Mouse (Mus musculus) forebrain, embryonic 10.5 days (tissue): ENCODE measurements around the gene Lasp1. TPM values are rescaled to one million over a fixed set of nuclear protein-coding genes. Genes with fewer than 3 reads are reported as not detected.

Source experiments
- DNase-seq: peaks from one replicate; pipeline ENCODE4 v3.0.0-alpha.2; 2017; ENCODE audit warnings: low spot score; ENCODE audit errors: extremely low spot score
- H3K27ac ChIP-seq: fragments of 300-500 bp; sonication (generic); 2 replicates; pipeline ENCODE4 v1.5.1; 2016; ENCODE audit warnings: mild to moderate bottlenecking
- H3K27me3 ChIP-seq: fragments of 300-500 bp; sonication (generic); 2 replicates; pipeline ENCODE4 v1.6.1; 2016; ENCODE audit warnings: mild to moderate bottlenecking; ENCODE audit not compliant: poor library complexity, severe bottlenecking
- H3K36me3 ChIP-seq: fragments of 300-500 bp; sonication (generic); replicated peaks from 2 replicates; pipeline ENCODE4 v1.6.1; 2016; ENCODE audit warnings: mild to moderate bottlenecking, moderate library complexity
- H3K4me1 ChIP-seq: fragments of 300-500 bp; sonication (generic); 2 replicates; pipeline ENCODE4 v1.6.1; 2016
- H3K4me3 ChIP-seq: fragments of 300-500 bp; sonication (generic); 2 replicates; pipeline ENCODE4 v1.5.1; 2016; ENCODE audit warnings: mild to moderate bottlenecking, moderate library complexity
- H3K9me3 ChIP-seq: fragments of 300-500 bp; sonication (generic); 2 replicates; pipeline ENCODE4 v1.6.1; 2016; ENCODE audit warnings: mild to moderate bottlenecking, moderate library complexity
- WGBS: fragments of 180-500 bp; shearing (Covaris S2); methylation state at CpG from one replicate; pipeline ENCODE4 v1.1.7; 2016; 5-methylcytosine and 5-hydroxymethylcytosine counted together
- polyA plus RNA-seq: library from polyadenylated mRNA; unstranded; fragments of >200 nt; fragmentation: Nextera tagmentation; extraction: Ambion mirVana; gene quantifications from 2 replicates; pipeline ENCODE4 v1.2.1, GENCODE M21; 2016

Lasp1 gene
- polyA plus RNA-seq, 1 experiment from 2014 or later: 85.5 TPM

GRCm38 (mm10) chr11:97807626-97808025, 8.8 kb downstream of the Lasp1 start:
- no peak for DNase-seq
- Histone ChIP-seq H3K9me3 (no peaks in the 10 kb centered on the region), H3K4me3 (peak overlapping the region; percentile 13; the same call in 1 of the 2 replicates)

GRCm38 (mm10) chr11:97808093-97808492, 9.3 kb downstream of the Lasp1 start:
- H3K27ac ChIP-seq: peak overlapping the region; percentile 79
- H3K27me3 ChIP-seq: no peaks in the 10 kb centered on the region
- no peaks in the 10 kb centered on the region for H3K9me3 ChIP-seq
- WGBS: 65% methylated on average over 2 of the region's 2 CpGs
- no peak for DNase-seq
- peaks cover 94% of the 10 kb centered on the region for H3K4me1 ChIP-seq
- peak overlapping the region; percentile 13 for H3K4me3 ChIP-seq
- H3K36me3 ChIP-seq: peaks cover 40% of the 10 kb centered on the region

More at GRCm38 (mm10) chr11:97807626-97808025, 8.8 kb downstream of the Lasp1 start:
- Histone ChIP-seq H3K4me1 (peaks cover 91% of the 10 kb centered on the region), H3K27ac (peak overlapping the region; percentile 79), H3K36me3 (peaks cover 39% of the 10 kb centered on the region), H3K27me3 (no peaks in the 10 kb centered on the region)
- 47% methylated on average over 6 of the region's 6 CpGs for WGBS

GRCm38 (mm10) chr11:97808621-97809234, 9.9 kb downstream of the Lasp1 start:
- no peak for DNase-seq

GRCm38 (mm10) chr11:97809235-97810121, 10.7 kb downstream of the Lasp1 start:
- Histone ChIP-seq H3K36me3 (peaks cover 51% of the 10 kb centered on the region), H3K27ac (peak overlapping the region; percentile 79), H3K4me3 (no peak overlapping the region), H3K27me3 (no peaks in the 10 kb centered on the region), H3K4me1 (peaks cover 98% of the 10 kb centered on the region), H3K9me3 (no peaks in the 10 kb centered on the region)
- 75% methylated on average over 7 of the region's 7 CpGs for WGBS
- no peak for DNase-seq

More at GRCm38 (mm10) chr11:97808621-97809234, 9.9 kb downstream of the Lasp1 start:
- Histone ChIP-seq H3K36me3 (peaks cover 44% of the 10 kb centered on the region), H3K4me1 (peaks cover 98% of the 10 kb centered on the region), H3K27ac (peak overlapping the region; percentile 79), H3K27me3 (no peaks in the 10 kb centered on the region), H3K4me3 (peak overlapping the region; percentile 13; the same call in 1 of the 2 replicates), H3K9me3 (no peaks in the 10 kb centered on the region)
- WGBS: 36% methylated on average over 5 of the region's 5 CpGs

GRCm38 (mm10) chr11:97810356-97810755, 11.6 kb downstream of the Lasp1 start:
- H3K36me3 ChIP-seq: peaks cover 59% of the 10 kb centered on the region
- no peaks in the 10 kb centered on the region for H3K9me3 ChIP-seq
- DNase-seq: no peak
- H3K27me3 ChIP-seq: no peaks in the 10 kb centered on the region
- H3K27ac ChIP-seq: peak overlapping the region; percentile 88; the same call in 1 of the 2 replicates
- 65% methylated on average over 7 of the region's 7 CpGs for WGBS
- no peak overlapping the region for H3K4me3 ChIP-seq
- peaks cover 98% of the 10 kb centered on the region for H3K4me1 ChIP-seq

GRCm38 (mm10) chr11:97810970-97811369, 12.2 kb downstream of the Lasp1 start:
- WGBS: 6% methylated on average over 3 of the region's 3 CpGs
- DNase-seq: no peak
- Histone ChIP-seq H3K4me1 (peaks cover 98% of the 10 kb centered on the region), H3K9me3 (no peaks in the 10 kb centered on the region), H3K27ac (peak overlapping the region; percentile 88), H3K36me3 (peaks cover 65% of the 10 kb centered on the region), H3K4me3 (no peak overlapping the region), H3K27me3 (no peaks in the 10 kb centered on the region)

GRCm38 (mm10) chr11:97811569-97812362, 13.0 kb downstream of the Lasp1 start:
- DNase-seq: no peak
- Histone ChIP-seq H3K4me3 (peak overlapping the region; percentile 41), H3K4me1 (peaks cover 98% of the 10 kb centered on the region), H3K9me3 (no peaks in the 10 kb centered on the region), H3K36me3 (peaks cover 66% of the 10 kb centered on the region), H3K27ac (peak overlapping the region; percentile 88), H3K27me3 (no peaks in the 10 kb centered on the region)
- WGBS: 27% methylated on average over 13 of the region's 13 CpGs

- peak overlapping the region; percentile 88 for H3K27ac ChIP-seq
- peak overlapping the region; percentile 41 for H3K4me3 ChIP-seq
- H3K36me3 ChIP-seq: peaks cover 66% of the 10 kb centered on the region
- peak; percentile 69 for DNase-seq
- H3K9me3 ChIP-seq: no peaks in the 10 kb centered on the region
- 21% methylated on average over 3 of the region's 3 CpGs for WGBS
- peaks cover 100% of the 10 kb centered on the region for H3K4me1 ChIP-seq
- no peaks in the 10 kb centered on the region for H3K27me3 ChIP-seq
These were observed 13.7 kb downstream of the Lasp1 start for GRCm38 (mm10) chr11:97812491-97812921.

- Histone ChIP-seq H3K9me3 (no peaks in the 10 kb centered on the region), H3K27me3 (no peaks in the 10 kb centered on the region), H3K4me3 (peak overlapping the region; percentile 41), H3K36me3 (peaks cover 66% of the 10 kb centered on the region), H3K27ac (peak overlapping the region; percentile 88), H3K4me1 (peaks cover 100% of the 10 kb centered on the region)
- WGBS: 55% methylated on average over 7 of the region's 7 CpGs
- DNase-seq: no peak
These were observed 14.3 kb downstream of the Lasp1 start for GRCm38 (mm10) chr11:97813085-97813484.

- Histone ChIP-seq H3K4me1 (peaks cover 100% of the 10 kb centered on the region), H3K36me3 (peaks cover 59% of the 10 kb centered on the region), H3K27me3 (no peaks in the 10 kb centered on the region), H3K4me3 (no peak overlapping the region), H3K9me3 (no peaks in the 10 kb centered on the region), H3K27ac (peak overlapping the region; percentile 88)
- no peak for DNase-seq
- 85% methylated on average over 17 of the region's 17 CpGs for WGBS
These were observed 15.1 kb downstream of the Lasp1 start for GRCm38 (mm10) chr11:97813746-97814515.

GRCm38 (mm10) chr11:97815736-97816135, 16.9 kb downstream of the Lasp1 start:
- 0 out of 2 replicates have a peak overlapping the region, but pooled peaks have one; percentile 4 for H3K4me3 ChIP-seq
- DNase-seq: no peak
- H3K4me1 ChIP-seq: peaks cover 98% of the 10 kb centered on the region
- H3K36me3 ChIP-seq: peaks cover 61% of the 10 kb centered on the region
- no peaks in the 10 kb centered on the region for H3K27me3 ChIP-seq
- 69% methylated on average over 11 of the region's 11 CpGs for WGBS
- peak overlapping the region; percentile 93 for H3K27ac ChIP-seq
- H3K9me3 ChIP-seq: no peaks in the 10 kb centered on the region
